Mouse (Mus musculus): ENCODE measurements at regions not wholly inside any gene's neighbourhood (a gene's known extent, or its start where the extent isn't known, plus 50 kb on each side); places are given as distances from the start of the nearest gene placed in this dataset.

- Histone ChIP-seq H3K4me2 (ENCODE audit: low read length) (no peak overlapping the region), H3K27ac (ENCODE audit: low read depth) (peak overlapping the region; percentile 47; the same call in 1 of the 2 replicates), H3K4me3 (ENCODE audit: low read depth, low read length) (no peak overlapping the region), H3K27me3 (replicated peaks; ENCODE audit: control insufficient read depth, insufficient read depth, low read length) (no peaks in the 10 kb centered on the region), H3K9me3 (ENCODE audit: control insufficient read depth, low read length) (no peaks in the 10 kb centered on the region), H3K4me1 (replicated peaks; ENCODE audit: control insufficient read depth, insufficient read depth, low read length) (peaks cover 23% of the 10 kb centered on the region), H3K9ac (ENCODE audit: low read length) (no peak overlapping the region), H3K36me3 (ENCODE audit: control insufficient read depth, insufficient read depth, low read length) (no peaks in the 10 kb centered on the region)
- DNase-seq (ENCODE audit: low spot score), result no peak
- 32% methylated on average over 9 of the region's 9 CpGs for WGBS
- no peak for ATAC-seq (replicated peaks; ENCODE audit: low FRiP score, low TSS enrichment, low read depth)
These were observed 219.1 kb downstream of the Tshz3 start for GRCm38 (mm10) chr7:36917011-36917410.

GRCm38 (mm10) chr7:36919413-36919812 is 221.5 kb downstream of the Tshz3 start:
- ATAC-seq (replicated peaks; ENCODE audit: low FRiP score, low TSS enrichment, low read depth) (no peak), DNase-seq (ENCODE audit: low spot score) (no peak)
- H3K27me3 ChIP-seq (replicated peaks; ENCODE audit: control insufficient read depth, insufficient read depth, low read length), result no peaks in the 10 kb centered on the region
- H3K9me3 ChIP-seq (ENCODE audit: control insufficient read depth, low read length), result no peaks in the 10 kb centered on the region
- 83% methylated on average over 4 of the region's 4 CpGs for WGBS
- no peaks in the 10 kb centered on the region for H3K36me3 ChIP-seq (ENCODE audit: control insufficient read depth, insufficient read depth, low read length)
- no peak overlapping the region for H3K4me3 ChIP-seq (ENCODE audit: low read depth, low read length)
- no peak overlapping the region for H3K27ac ChIP-seq (ENCODE audit: low read depth)
- no peak overlapping the region for H3K4me2 ChIP-seq (ENCODE audit: low read length)
- H3K9ac ChIP-seq (ENCODE audit: low read length), result no peak overlapping the region
- H3K4me1 ChIP-seq (replicated peaks; ENCODE audit: control insufficient read depth, insufficient read depth, low read length), result peaks cover 17% of the 10 kb centered on the region

GRCm38 (mm10) chr7:36921003-36921402 is 223.1 kb downstream of the Tshz3 start:
- H3K4me1 ChIP-seq (replicated peaks; ENCODE audit: control insufficient read depth, insufficient read depth, low read length), result peaks cover 11% of the 10 kb centered on the region
- H3K27me3 ChIP-seq (replicated peaks; ENCODE audit: control insufficient read depth, insufficient read depth, low read length), result no peaks in the 10 kb centered on the region
- H3K4me2 ChIP-seq (ENCODE audit: low read length), result no peak overlapping the region
- H3K36me3 ChIP-seq (ENCODE audit: control insufficient read depth, insufficient read depth, low read length), result no peaks in the 10 kb centered on the region
- H3K9ac ChIP-seq (ENCODE audit: low read length), result no peak overlapping the region
- DNase-seq (ENCODE audit: low spot score) (no peak), ATAC-seq (replicated peaks; ENCODE audit: low FRiP score, low TSS enrichment, low read depth) (0 out of 2 replicates have a peak, but pooled peaks have one; percentile 36)
- H3K9me3 ChIP-seq (ENCODE audit: control insufficient read depth, low read length), result no peaks in the 10 kb centered on the region
- H3K27ac ChIP-seq (ENCODE audit: low read depth), result no peak overlapping the region
- 46% methylated on average over 14 of the region's 14 CpGs for WGBS
- H3K4me3 ChIP-seq (ENCODE audit: low read depth, low read length), result no peak overlapping the region

- H3K9me3 ChIP-seq (ENCODE audit: control insufficient read depth, low read length), result no peaks in the 10 kb centered on the region
- no peak overlapping the region for H3K4me3 ChIP-seq (ENCODE audit: low read depth, low read length)
- no peaks in the 10 kb centered on the region for H3K27me3 ChIP-seq (replicated peaks; ENCODE audit: control insufficient read depth, insufficient read depth, low read length)
- DNase-seq (ENCODE audit: low spot score) (no peak), ATAC-seq (replicated peaks; ENCODE audit: low FRiP score, low TSS enrichment, low read depth) (no peak)
- no peak overlapping the region for H3K27ac ChIP-seq (ENCODE audit: low read depth)
- H3K9ac ChIP-seq (ENCODE audit: low read length), result no peak overlapping the region
- 65% methylated on average over 4 of the region's 4 CpGs for WGBS
- no peaks in the 10 kb centered on the region for H3K36me3 ChIP-seq (ENCODE audit: control insufficient read depth, insufficient read depth, low read length)
- H3K4me1 ChIP-seq (replicated peaks; ENCODE audit: control insufficient read depth, insufficient read depth, low read length), result peaks cover 2% of the 10 kb centered on the region
- H3K4me2 ChIP-seq (ENCODE audit: low read length), result no peak overlapping the region
These were observed 235.6 kb downstream of the Tshz3 start for GRCm38 (mm10) chr7:36933490-36933889.

- peak overlapping the region; percentile 60 for H3K27ac ChIP-seq (ENCODE audit: low read depth)
- DNase-seq (ENCODE audit: low spot score) (no peak), ATAC-seq (replicated peaks; ENCODE audit: low FRiP score, low TSS enrichment, low read depth) (peak; percentile 66; the same call in 1 of the 2 replicates)
- peaks cover 4% of the 10 kb centered on the region for H3K4me1 ChIP-seq (replicated peaks; ENCODE audit: control insufficient read depth, insufficient read depth, low read length)
- no peaks in the 10 kb centered on the region for H3K27me3 ChIP-seq (replicated peaks; ENCODE audit: control insufficient read depth, insufficient read depth, low read length)
- H3K4me2 ChIP-seq (ENCODE audit: low read length), result peak overlapping the region; percentile 38
- H3K9ac ChIP-seq (ENCODE audit: low read length), result no peak overlapping the region
- H3K36me3 ChIP-seq (ENCODE audit: control insufficient read depth, insufficient read depth, low read length), result no peaks in the 10 kb centered on the region
- WGBS, result 34% methylated on average over 21 of the region's 21 CpGs
- no peaks in the 10 kb centered on the region for H3K9me3 ChIP-seq (ENCODE audit: control insufficient read depth, low read length)
- no peak overlapping the region for H3K4me3 ChIP-seq (ENCODE audit: low read depth, low read length)
These were observed 237.1 kb downstream of the Tshz3 start for GRCm38 (mm10) chr7:36934792-36935555.

GRCm38 (mm10) chr7:36940611-36941010 is 242.7 kb downstream of the Tshz3 start:
- Histone ChIP-seq H3K36me3 (ENCODE audit: control insufficient read depth, insufficient read depth, low read length) (no peaks in the 10 kb centered on the region), H3K27me3 (replicated peaks; ENCODE audit: control insufficient read depth, insufficient read depth, low read length) (no peaks in the 10 kb centered on the region), H3K9ac (ENCODE audit: low read length) (no peak overlapping the region), H3K27ac (ENCODE audit: low read depth) (no peak overlapping the region), H3K4me3 (ENCODE audit: low read depth, low read length) (no peak overlapping the region), H3K9me3 (ENCODE audit: control insufficient read depth, low read length) (no peaks in the 10 kb centered on the region), H3K4me2 (ENCODE audit: low read length) (peak overlapping the region; percentile 22), H3K4me1 (replicated peaks; ENCODE audit: control insufficient read depth, insufficient read depth, low read length) (peaks cover 22% of the 10 kb centered on the region)
- ATAC-seq (replicated peaks; ENCODE audit: low FRiP score, low TSS enrichment, low read depth), result no peak
- DNase-seq (ENCODE audit: low spot score), result peak; percentile 60
- WGBS, result 27% methylated on average over 10 of the region's 10 CpGs

GRCm38 (mm10) chr7:36945024-36945815 is 247.3 kb downstream of the Tshz3 start:
- DNase-seq (ENCODE audit: low spot score) (no peak), ATAC-seq (replicated peaks; ENCODE audit: low FRiP score, low TSS enrichment, low read depth) (no peak)
- no peaks in the 10 kb centered on the region for H3K36me3 ChIP-seq (ENCODE audit: control insufficient read depth, insufficient read depth, low read length)
- H3K9ac ChIP-seq (ENCODE audit: low read length), result no peak overlapping the region
- H3K4me1 ChIP-seq (replicated peaks; ENCODE audit: control insufficient read depth, insufficient read depth, low read length), result peaks cover 19% of the 10 kb centered on the region
- WGBS, result 37% methylated on average over 14 of the region's 14 CpGs
- no peak overlapping the region for H3K4me3 ChIP-seq (ENCODE audit: low read depth, low read length)
- H3K4me2 ChIP-seq (ENCODE audit: low read length), result no peak overlapping the region
- 0 out of 2 replicates have a peak overlapping the region, but pooled peaks have one; percentile 16 for H3K27ac ChIP-seq (ENCODE audit: low read depth)
- no peaks in the 10 kb centered on the region for H3K9me3 ChIP-seq (ENCODE audit: control insufficient read depth, low read length)
- H3K27me3 ChIP-seq (replicated peaks; ENCODE audit: control insufficient read depth, insufficient read depth, low read length), result no peaks in the 10 kb centered on the region

GRCm38 (mm10) chr7:36949511-36949910 is 251.6 kb downstream of the Tshz3 start:
- Histone ChIP-seq H3K9me3 (ENCODE audit: control insufficient read depth, low read length) (no peaks in the 10 kb centered on the region), H3K9ac (ENCODE audit: low read length) (no peak overlapping the region), H3K4me1 (replicated peaks; ENCODE audit: control insufficient read depth, insufficient read depth, low read length) (peaks cover 4% of the 10 kb centered on the region; the same call in 1 of the 2 replicates), H3K4me2 (ENCODE audit: low read length) (no peak overlapping the region), H3K4me3 (ENCODE audit: low read depth, low read length) (no peak overlapping the region), H3K36me3 (ENCODE audit: control insufficient read depth, insufficient read depth, low read length) (no peaks in the 10 kb centered on the region), H3K27ac (ENCODE audit: low read depth) (no peak overlapping the region), H3K27me3 (replicated peaks; ENCODE audit: control insufficient read depth, insufficient read depth, low read length) (no peaks in the 10 kb centered on the region)
- no peak for DNase-seq (ENCODE audit: low spot score)
- no peak for ATAC-seq (replicated peaks; ENCODE audit: low FRiP score, low TSS enrichment, low read depth)
- WGBS, result 71% methylated on average over 10 of the region's 10 CpGs
